Mouse (Mus musculus): ENCODE measurements around the gene Ovca2. TPM values are rescaled to one million over a fixed set of nuclear protein-coding genes. Genes with fewer than 3 reads are reported as not detected.

Gene Ovca2
- 38.1 TPM for polyA plus RNA-seq (2017; shearing (Covaris generic))

DNA sequence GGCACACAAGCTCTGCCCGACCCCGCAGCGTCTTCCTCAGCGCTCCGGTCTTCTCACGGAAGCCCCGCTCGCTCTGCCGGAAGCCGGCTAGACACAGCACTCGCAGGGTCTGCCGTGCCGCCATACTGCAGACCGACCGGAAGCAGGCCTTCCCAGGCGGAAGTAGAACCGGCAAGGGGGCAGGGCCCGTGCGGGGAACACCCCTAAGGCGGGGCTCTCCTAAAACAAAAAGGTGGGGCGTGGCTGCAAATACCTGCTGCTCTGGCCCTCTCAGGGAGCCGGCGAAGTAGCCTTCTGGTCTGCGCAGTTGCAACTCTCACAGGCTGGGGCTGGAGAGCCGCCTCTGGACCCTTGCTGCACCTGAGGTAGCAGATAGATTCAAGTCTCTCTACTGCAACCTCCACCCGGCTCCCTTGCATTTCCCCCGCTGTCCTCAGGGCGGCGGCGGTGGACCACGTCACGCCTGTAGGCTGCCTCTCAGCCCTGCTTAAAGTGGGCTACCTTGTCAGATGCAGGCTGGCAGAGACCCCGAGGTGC lies at the start of gene Ovca2:
Gene Ovca2 (minus strand): TSS at position 164 of the 537 bp plus-strand sequence.

DNA sequence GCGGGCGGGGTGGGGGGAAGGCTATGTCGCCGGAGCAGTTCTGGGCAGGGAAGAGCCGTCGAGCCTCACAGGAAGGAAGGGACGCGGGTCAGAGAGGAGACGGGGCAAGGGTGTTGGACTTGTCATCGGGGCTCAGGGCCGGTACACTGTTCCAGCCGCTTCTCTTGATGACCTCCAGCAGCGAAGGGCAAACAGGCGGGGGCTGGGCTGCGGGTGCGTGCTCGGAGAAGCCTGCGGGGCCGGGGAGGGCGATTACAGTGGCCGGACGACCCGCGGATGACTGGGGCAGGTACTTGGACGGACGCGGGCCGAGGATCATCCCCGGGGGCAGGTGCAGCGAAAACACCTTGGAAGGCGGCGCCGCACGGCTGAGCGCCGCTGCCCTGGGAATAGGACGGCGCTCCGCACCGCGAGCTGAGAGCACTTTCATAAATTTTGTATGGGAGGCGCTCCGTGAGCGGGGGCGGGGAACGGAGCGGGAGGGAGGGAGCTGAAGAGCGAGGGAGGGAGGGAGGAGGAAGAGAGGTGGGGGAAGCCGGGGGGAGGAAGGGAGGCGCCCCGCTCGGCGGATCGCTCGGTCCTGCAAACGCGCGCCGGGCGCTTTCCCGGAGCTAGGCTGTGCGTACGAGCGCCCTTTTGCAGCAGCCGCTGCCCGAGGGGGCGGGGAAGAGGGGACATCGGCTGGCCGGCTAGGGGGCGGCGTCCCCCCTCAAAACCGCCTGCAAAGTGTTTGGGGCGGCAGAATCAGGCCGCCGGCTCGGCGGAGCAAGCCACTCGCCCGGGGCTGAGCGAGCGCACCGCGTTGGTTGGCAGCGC lies 14.8 kb upstream of the Ovca2 start, which contains the start of gene Rtn4rl1:
Gene Rtn4rl1 (plus strand): TSS at position 528 of the 816 bp plus-strand sequence.

DNA sequence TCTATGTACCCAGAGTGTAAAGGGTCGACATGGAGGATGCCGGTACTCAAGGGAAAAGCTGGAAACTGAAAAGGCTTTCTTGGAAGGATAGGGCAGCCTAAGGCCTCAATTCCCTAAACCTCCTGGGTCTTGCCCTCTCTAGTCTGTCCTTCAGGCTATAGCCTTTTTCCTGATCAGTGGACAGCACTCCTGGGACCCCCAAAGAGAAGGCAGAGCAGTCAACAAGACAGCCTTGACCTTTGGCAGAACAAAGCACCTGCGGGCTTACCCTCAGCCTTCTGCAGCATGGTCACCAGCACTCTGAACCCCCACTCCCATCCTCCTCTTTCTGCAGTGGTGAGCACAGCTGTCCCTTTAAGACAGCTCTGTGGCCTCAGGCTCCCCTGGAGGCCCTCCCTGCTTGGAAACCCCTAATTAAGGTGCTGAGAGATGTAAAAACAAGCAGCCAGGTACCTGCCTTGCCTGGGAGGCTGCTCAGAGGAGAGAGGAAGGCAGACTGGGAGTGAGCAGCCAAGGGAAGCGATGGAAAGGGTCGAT lies 12.3 kb upstream of the Ovca2 start, which contains the start of gene Dph1:
Gene Dph1 (minus strand): TSS at position 337 of the 537 bp plus-strand sequence.

DNA sequence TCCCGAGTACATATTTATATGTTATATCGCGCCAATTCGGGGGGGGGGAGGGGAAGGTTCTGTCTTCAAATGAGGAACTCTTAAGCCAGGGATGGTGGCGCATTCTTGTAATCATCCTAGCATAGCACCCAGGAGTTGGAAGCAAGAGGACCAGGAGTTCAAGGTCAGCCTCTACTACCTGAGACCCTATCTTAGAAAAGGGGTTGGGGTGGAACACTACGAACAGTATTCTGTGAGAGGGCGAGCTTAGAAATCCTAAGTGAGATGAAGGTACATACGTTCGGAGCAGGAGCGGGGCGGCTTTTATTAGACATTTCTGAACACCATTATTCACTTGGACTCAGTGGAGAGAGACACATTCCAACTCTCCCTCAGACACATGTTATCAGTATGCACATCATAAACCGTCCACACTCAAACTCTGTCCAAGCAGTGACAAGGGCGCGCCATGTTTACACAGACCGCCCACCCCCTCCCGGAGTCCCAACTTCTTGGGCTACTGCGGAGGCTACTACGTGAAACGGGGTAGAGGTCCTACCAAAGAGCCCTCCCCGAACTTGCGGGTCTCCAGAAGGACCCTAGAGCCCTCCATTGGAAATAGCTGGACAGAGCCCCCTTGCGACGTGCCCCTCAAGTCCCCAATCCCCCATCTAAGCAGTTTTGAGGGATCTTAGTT lies 9.1 kb downstream of the Ovca2 start, which contains the start of gene Hic1:
Gene Hic1 (minus strand): TSS at position 115 of the 676 bp plus-strand sequence.

Other genes starting within 250 kb of the Ovca2 start
- 1.0 TPM for gene Hic1, start 9.3 kb downstream of the Ovca2 start, polyA plus RNA-seq (2017; shearing (Covaris generic))
- 19.2 TPM for gene Dph1, start 12.4 kb upstream of the Ovca2 start, polyA plus RNA-seq (2017; shearing (Covaris generic))
- gene Rtn4rl1, start 14.9 kb upstream of the Ovca2 start, polyA plus RNA-seq (2017; shearing (Covaris generic)): 2.8 TPM
- gene Rpa1, start 169.5 kb upstream of the Ovca2 start, polyA plus RNA-seq (2017; shearing (Covaris generic)): 156 TPM
- gene Smyd4, start 169.6 kb upstream of the Ovca2 start, polyA plus RNA-seq (2017; shearing (Covaris generic)): 21.9 TPM
- 3.3 TPM for gene Serpinf1, start 243.9 kb upstream of the Ovca2 start, polyA plus RNA-seq (2017; shearing (Covaris generic))